ENCODE assay signal across 12 mouse cellular contexts in the genomic region with DNA sequence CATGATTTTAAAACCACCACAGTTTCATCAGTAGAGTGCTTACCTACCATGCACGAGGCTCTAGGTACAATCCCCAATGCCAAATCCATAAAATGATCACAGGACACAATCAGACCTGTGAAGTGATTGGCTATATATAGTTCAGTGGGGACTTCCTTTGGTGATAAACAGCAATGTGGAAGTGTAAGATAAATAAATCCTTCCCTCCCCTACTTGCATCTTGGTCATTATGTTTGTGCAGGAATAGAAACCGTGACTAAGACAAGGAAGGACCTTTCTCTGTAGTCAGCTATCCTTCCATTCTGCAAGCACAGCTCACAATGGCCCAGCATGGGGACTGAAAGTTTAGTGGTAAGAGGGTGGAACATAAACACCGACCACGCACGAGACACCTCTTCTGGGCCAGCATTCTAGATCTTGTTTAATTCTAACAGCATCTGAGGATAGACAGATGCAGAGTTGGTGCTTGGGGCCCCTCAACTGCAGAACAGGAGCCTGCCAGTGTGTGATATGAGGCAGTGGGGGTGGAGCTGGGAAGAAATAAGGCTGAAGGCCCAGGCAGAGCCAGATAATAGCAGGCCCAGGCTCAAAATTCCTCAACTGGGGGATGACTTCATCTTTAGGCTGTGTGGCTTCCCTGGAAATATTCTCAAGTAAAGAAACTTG. TPM values are rescaled to one million over a fixed set of nuclear protein-coding genes. Genes with fewer than 3 reads are reported as not detected.
A peak's percentile ranks its signal among the peaks of the same experiment; 100 is the strongest.
DNase-seq lines count a peak whose midpoint lies in the region; ATAC-seq and TF ChIP-seq lines count a peak whose summit lies in the region.
"Had no signal": no experiment of that assay in that cellular context is flagged by ENCODE, and none has a peak within 500 bp of the region (broad histone marks: within the 10 kb centered on the region; RNA-seq: fewer than 3 reads in every experiment).

No protein-coding gene starts in this region.

- H3K9me3 ChIP-seq in heart, postnatal 0 days (replicated peaks; ENCODE audit: control insufficient read depth, low read length) = no peaks in the 10 kb centered on the region
- no peaks in the 10 kb centered on the region for H3K9me3 ChIP-seq in liver, embryonic 16.5 days (replicated peaks; ENCODE audit: control insufficient read depth, low read length)
- no peaks in the 10 kb centered on the region for H3K9me3 ChIP-seq in stomach, postnatal 0 days (ENCODE audit: control insufficient read depth, low read length)
- H3K9me3 ChIP-seq: lung, embryonic 15.5 days had no signal

- TF ChIP-seq POLR2A in embryonic fibroblast, embryonic 13.5 days (IDR thresholded peaks at IDR 0.05; ENCODE audit: low read depth, low read length) = no peak

- H3K27ac ChIP-seq in heart, postnatal 0 days (ENCODE audit: low read depth) = peak overlapping the region; percentile 53; the same call in 1 of the 2 replicates
- H3K27ac ChIP-seq in embryonic fibroblast, embryonic 13.5 days (ENCODE audit: insufficient read depth, low read length) = peak overlapping the region; percentile 48; the same call in 1 of the 2 replicates
- peak overlapping the region; percentile 98 for H3K27ac ChIP-seq in liver, embryonic 16.5 days (ENCODE audit: low read length)
- 0 out of 2 replicates have a peak overlapping the region, but pooled peaks have one; percentile 24 for H3K27ac ChIP-seq in stomach, postnatal 0 days (replicated peaks)
- H3K27ac ChIP-seq: lung, embryonic 15.5 days had no signal

- WGBS in heart, postnatal 0 days = 27% methylated on average over 5 of the region's 5 CpGs
- 19% methylated on average over 5 of the region's 5 CpGs for WGBS in liver, embryonic 16.5 days (ENCODE audit: insufficient replicate concordance)
- WGBS in stomach, postnatal 0 days = 62% methylated on average over 5 of the region's 5 CpGs

- H3K27me3 ChIP-seq in heart, postnatal 0 days (ENCODE audit: control insufficient read depth, insufficient read depth, low read length) = no peaks in the 10 kb centered on the region
- H3K27me3 ChIP-seq in liver, embryonic 16.5 days (ENCODE audit: control insufficient read depth, insufficient read depth, low read depth, low read length) = no peaks in the 10 kb centered on the region
- H3K27me3 ChIP-seq in stomach, postnatal 0 days (ENCODE audit: control insufficient read depth, insufficient read depth, low read length) = no peaks in the 10 kb centered on the region

- H3K36me3 ChIP-seq in heart, postnatal 0 days (replicated peaks; ENCODE audit: control insufficient read depth, insufficient read depth, low read length) = no peaks in the 10 kb centered on the region
- H3K36me3 ChIP-seq in liver, embryonic 16.5 days (ENCODE audit: control insufficient read depth, insufficient read depth) = no peaks in the 10 kb centered on the region
- H3K36me3 ChIP-seq in stomach, postnatal 0 days (ENCODE audit: control insufficient read depth, insufficient read depth, low read length) = no peaks in the 10 kb centered on the region
- H3K36me3 ChIP-seq: lung, embryonic 15.5 days had no signal

- no peak for DNase-seq in heart, postnatal 0 days (ENCODE audit: low spot score)
- no peak for DNase-seq in heart, postnatal 4 days
- no peak for DNase-seq in stomach, postnatal 0 days (ENCODE audit: low spot score)
- DNase-seq in lung, postnatal 14 days = no peak
- DNase-seq in kidney, adult 8-10 months = no peak
- DNase-seq in ovary, adult 18-20 months (ENCODE audit: low spot score) = no peak
- DNase-seq: cerebellum, postnatal 14 days; gastrocnemius, postnatal 25 days; retina, postnatal 1 day had no signal

- no peak overlapping the region for H3K4me2 ChIP-seq in heart, postnatal 0 days (ENCODE audit: low read depth, low read length)
- H3K4me2 ChIP-seq in liver, embryonic 16.5 days (ENCODE audit: low read depth, low read length) = peak overlapping the region; percentile 74
- H3K4me2 ChIP-seq in stomach, postnatal 0 days (replicated peaks; ENCODE audit: low read depth) = no peak overlapping the region
- H3K4me2 ChIP-seq: lung, embryonic 15.5 days had no signal

- TF ChIP-seq EP300 in heart, postnatal 0 days (IDR thresholded peaks at IDR 0.05; ENCODE audit: low read depth) = no peak
- TF ChIP-seq EP300 in stomach, postnatal 0 days (optimal IDR thresholded peaks at IDR 0.05) = no peak

- H3K4me1 ChIP-seq in heart, postnatal 0 days (ENCODE audit: control insufficient read depth, insufficient read depth) = peaks cover 9% of the 10 kb centered on the region; the same call in 1 of the 2 replicates
- H3K4me1 ChIP-seq in embryonic fibroblast, embryonic 13.5 days (ENCODE audit: control insufficient read depth, insufficient read depth, low read length) = peaks cover 13% of the 10 kb centered on the region
- H3K4me1 ChIP-seq in liver, embryonic 16.5 days (ENCODE audit: control insufficient read depth, low read depth, low read length) = peaks cover 67% of the 10 kb centered on the region
- H3K4me1 ChIP-seq in stomach, postnatal 0 days (replicated peaks; ENCODE audit: control insufficient read depth, insufficient read depth) = no peaks in the 10 kb centered on the region
- H3K4me1 ChIP-seq: lung, embryonic 15.5 days had no signal

- H3K9ac ChIP-seq in heart, postnatal 0 days (replicated peaks; ENCODE audit: low read depth, low read length) = no peak overlapping the region
- peak overlapping the region; percentile 63 for H3K9ac ChIP-seq in liver, embryonic 16.5 days (ENCODE audit: low read depth, low read length)
- no peak overlapping the region for H3K9ac ChIP-seq in stomach, postnatal 0 days (ENCODE audit: low read length)
- H3K9ac ChIP-seq: lung, embryonic 15.5 days had no signal

- TF ChIP-seq CTCF in heart, postnatal 0 days (IDR thresholded peaks at IDR 0.05; ENCODE audit: low read depth) = no peak
- no peak for TF ChIP-seq CTCF in embryonic fibroblast, embryonic 13.5 days (IDR thresholded peaks at IDR 0.05; ENCODE audit: borderline replicate concordance, insufficient read depth, low read length)
- TF ChIP-seq CTCF in stomach, postnatal 0 days (IDR thresholded peaks at IDR 0.05; ENCODE audit: low read depth) = no peak

- H3K4me3 ChIP-seq in heart, postnatal 0 days (ENCODE audit: low read depth, low read length) = no peak overlapping the region
- no peak overlapping the region for H3K4me3 ChIP-seq in embryonic fibroblast, embryonic 13.5 days (ENCODE audit: insufficient read depth, low read length)
- peak overlapping the region; percentile 39 for H3K4me3 ChIP-seq in liver, embryonic 16.5 days (ENCODE audit: low read depth, low read length)
- no peak overlapping the region for H3K4me3 ChIP-seq in stomach, postnatal 0 days (ENCODE audit: low read depth, low read length)
- H3K4me3 ChIP-seq: lung, embryonic 15.5 days had no signal

- ATAC-seq in heart, postnatal 0 days (ENCODE audit: insufficient read depth, low read depth) = no peak
- peak; percentile 90 for ATAC-seq in liver, embryonic 16.5 days (ENCODE audit: low read depth)
- ATAC-seq in stomach, postnatal 0 days (ENCODE audit: low FRiP score, low TSS enrichment) = no peak

RNA-seq across cellular contexts. Expression of gene D5Ertd579e, which starts 25.0 kb away (rescaled TPM):
- total RNA-seq in heart, postnatal 0 days (2014; rRNA removed; ENCODE audit: low replicate concordance) = 52.6 and 81.9 TPM in 2 replicates
- polyA plus RNA-seq in heart, postnatal 0 days (2015; fragmentation: Nextera tagmentation; extraction: Ambion mirVana) = 21.8 and 28.5 TPM in 2 replicates
- total RNA-seq in heart, postnatal 4 days (2021) = 100 to 1,000 TPM; 101 to 105 TPM
- 56.7 and 56.9 TPM in 2 replicates for polyA plus RNA-seq in embryonic fibroblast, embryonic 13.5 days (2011; ENCODE audit: insufficient read length, low read depth, missing spikeins)
- polyA plus RNA-seq in liver, embryonic 16.5 days (2015; fragmentation: Nextera tagmentation; extraction: Ambion mirVana) = 22.6 and 23.2 TPM in 2 replicates
- 21.5 and 22.7 TPM in 2 replicates for polyA plus RNA-seq in stomach, postnatal 0 days (2015; fragmentation: Nextera tagmentation; extraction: Ambion mirVana)

RNA-seq across cellular contexts. Expression of gene Bloc1s4, which starts 27.6 kb away (rescaled TPM):
- total RNA-seq in heart, postnatal 0 days (2014; rRNA removed; ENCODE audit: low replicate concordance) = 7.5 and 14.8 TPM in 2 replicates
- polyA plus RNA-seq in heart, postnatal 0 days (2015; fragmentation: Nextera tagmentation; extraction: Ambion mirVana) = 18.4 and 18.5 TPM in 2 replicates
- 10 to 100 TPM; 11.6 to 13.7 TPM for total RNA-seq in heart, postnatal 4 days (2021)
- polyA plus RNA-seq in embryonic fibroblast, embryonic 13.5 days (2011; ENCODE audit: insufficient read length, low read depth, missing spikeins) = 9.3 and 11.4 TPM in 2 replicates
- polyA plus RNA-seq in liver, embryonic 16.5 days (2015; fragmentation: Nextera tagmentation; extraction: Ambion mirVana) = 11.3 and 12.6 TPM in 2 replicates
- 21.4 and 22.2 TPM in 2 replicates for polyA plus RNA-seq in stomach, postnatal 0 days (2015; fragmentation: Nextera tagmentation; extraction: Ambion mirVana)

Comparison
In these comparisons a context has a peak if more than half of its experiments do, and no peak if none do; other contexts are left out.
1. H3K27ac ChIP-seq: peak in every context shown above with its lines; median percentile 98 in liver, embryonic 16.5 days; 53 in heart, postnatal 0 days; 48 in embryonic fibroblast, embryonic 13.5 days; 24 in stomach, postnatal 0 days.